Mouse (Mus musculus): ENCODE measurements at regions not wholly inside any gene's neighbourhood (a gene's known extent, or its start where the extent isn't known, plus 50 kb on each side); places are given as distances from the start of the nearest gene placed in this dataset.

DNA sequence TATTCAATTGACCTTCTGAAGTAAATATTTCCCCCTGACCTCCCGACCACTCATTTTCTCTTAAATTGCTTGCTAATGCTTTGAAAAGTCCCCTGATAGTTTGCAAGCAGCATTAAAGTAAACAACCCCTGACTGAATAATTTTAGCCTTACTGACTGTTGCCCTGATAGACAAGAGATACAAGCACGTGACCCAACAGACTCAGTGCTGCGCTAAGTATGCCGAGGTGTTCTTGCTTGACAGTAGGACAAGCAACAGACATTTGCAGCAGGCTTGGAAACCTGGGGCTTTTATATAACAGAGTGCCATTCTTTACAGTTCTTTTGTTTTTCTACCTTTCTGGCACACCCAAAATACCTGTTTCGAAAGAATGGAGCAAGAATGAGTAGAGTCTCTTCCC is 2779.9 kb upstream of the Gm7489 start:
- DNase-seq = no peak

DNA sequence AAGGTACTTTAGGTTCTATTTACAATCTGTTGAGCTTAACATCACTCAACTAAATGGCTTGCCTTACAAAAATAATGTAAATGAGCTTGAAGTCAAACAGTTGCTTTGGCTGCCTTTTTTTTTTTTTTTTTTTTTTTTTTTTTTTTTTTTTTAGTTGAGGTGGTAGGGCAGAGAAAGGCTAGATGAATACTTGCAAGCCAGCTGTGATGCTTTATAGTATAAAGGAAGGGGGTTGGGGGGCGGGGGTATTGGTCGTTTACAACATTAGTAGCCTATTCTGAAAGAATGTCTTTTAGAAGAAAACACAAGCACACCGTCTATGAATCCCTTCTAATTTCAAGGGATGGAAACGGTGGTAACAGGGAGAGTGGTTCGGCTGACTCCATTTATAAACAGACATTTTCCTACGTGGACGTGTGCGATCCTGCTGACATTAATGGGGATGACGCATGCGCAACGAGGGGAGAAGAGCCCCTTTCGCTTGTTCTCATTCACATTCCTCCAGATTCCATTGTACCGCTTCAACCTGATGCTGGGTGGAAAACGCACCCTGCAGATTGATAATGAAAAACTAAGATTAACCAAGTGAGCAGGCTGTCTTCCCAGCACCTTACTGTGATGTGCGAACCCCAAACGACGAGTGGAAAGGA is 2779.2 kb upstream of the Gm7489 start:
- no peak for DNase-seq

DNA sequence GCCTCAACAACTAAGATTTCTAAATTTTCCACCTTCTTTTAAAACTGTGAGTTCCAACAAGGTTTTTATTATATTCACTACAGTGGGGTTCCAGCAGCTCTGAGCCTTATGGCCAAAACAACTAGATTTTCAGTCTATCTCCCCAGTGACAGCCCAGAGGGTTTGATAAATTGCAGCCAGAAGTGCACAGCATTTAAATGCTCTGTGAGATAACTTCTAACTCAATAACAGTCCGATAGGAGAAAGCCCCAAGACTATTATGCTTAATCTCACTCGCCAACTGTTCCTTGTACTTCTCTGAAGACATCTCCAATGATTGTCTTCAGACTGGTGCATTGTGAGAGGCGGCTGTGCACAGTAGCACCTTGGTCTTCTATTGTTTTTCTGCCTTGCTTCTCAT is 2774.5 kb upstream of the Gm7489 start:
- DNase-seq = no peak

DNA sequence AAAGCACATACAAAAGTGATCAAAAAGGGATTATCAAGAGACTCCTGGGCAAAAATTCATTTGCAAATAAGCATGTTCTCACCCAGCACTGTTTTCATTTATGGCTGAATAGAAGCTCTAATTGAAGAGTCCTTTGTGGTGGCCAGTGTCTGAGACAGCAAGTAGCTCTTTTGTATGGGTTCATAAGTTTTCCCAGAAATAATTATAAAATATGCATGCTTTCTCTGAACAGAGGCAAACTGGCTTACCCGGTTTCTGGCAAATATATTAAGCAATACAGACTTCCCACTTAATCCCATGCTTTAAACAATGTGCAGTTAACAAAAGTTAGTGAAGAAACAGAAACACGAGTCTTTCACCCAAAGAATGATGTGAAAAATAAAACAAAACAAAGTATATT is 2758.8 kb upstream of the Gm7489 start:
- DNase-seq = no peak

DNA sequence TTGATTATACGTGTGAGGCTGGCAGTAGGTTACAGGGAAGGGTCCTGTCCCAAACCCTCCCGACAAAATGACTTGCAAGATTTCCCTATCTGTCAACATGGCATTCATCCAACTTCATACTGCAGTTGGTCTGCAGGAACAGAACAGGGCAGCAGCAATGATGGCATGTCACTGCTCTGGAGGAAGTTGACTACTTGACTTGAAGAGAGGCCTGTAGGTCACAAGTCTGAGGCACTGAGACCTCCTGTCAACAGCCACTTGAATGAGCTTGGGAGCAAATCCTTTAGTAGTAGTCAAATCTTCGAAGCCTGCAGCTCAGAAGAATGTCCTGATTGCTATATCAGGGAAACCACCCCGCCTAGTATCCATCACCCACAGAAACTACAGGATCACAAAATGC is 2753.7 kb upstream of the Gm7489 start:
- DNase-seq = no peak

DNA sequence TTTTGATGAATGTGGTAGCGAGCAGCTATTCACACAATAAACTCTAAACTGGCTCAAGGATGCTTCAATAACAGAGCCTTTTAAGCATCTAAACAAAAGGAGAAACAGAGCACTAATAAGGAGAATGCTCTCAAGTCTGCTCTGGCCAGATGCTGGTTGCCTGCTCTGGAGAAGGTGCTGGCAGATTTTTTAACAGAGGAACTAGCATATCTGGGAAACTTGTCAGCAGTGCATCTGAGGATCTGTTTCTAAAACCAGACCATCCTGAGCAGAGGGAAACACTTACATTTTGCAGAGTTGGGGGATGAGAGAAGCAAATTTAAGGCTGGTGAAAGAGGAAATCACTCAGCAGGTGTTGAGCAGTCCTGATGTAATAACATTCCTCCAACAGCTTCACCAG is 2748.6 kb upstream of the Gm7489 start:
- no peak for DNase-seq

DNA sequence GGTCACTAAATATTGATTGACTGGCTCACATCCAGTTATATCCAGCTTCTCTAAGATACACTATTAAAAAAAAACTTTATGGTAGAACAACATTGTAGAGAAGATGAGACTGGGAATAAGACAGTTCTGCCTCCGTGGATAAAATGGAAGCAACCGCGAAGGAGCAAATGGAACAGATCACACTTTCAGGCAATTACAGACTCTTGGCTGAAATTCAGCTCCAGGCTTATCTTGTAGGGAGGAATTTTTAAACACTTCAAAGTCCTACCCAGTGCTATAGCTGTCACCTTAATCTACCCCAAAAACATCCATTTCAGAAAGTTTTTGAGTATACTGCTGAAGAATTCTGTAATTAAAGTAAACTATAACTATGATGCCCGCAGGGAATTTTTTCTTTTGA is 2745.2 kb upstream of the Gm7489 start:
- DNase-seq = no peak

DNA sequence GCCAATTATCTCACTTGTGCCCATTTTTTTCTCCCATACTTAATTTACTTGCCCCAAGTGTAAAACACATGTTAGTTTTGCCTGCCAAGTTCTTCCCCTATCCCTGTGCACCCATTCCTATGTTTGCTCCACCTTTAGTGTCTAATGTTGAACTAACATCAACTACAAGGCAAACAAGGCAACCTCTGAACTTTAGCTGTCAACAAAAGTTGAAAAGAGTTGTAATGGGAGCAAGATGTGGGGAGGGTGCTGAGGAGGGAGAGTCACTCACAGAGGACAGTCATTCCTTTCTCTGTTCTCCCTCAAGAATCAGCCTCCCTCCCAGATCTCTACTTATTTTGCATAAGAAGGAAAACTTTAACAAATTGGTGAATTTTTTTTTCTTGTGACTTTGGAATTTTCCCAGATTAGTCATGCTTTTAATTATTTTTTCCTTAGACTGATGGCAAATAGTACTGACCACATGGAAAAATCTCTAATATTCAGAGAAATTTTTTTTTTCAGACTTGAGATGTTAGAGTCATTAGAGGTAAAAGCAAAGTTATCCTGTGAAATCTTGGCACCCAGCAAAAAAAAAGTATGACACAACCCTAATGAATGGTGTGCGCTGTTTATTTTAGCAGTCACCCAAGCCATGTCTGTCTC is 2710.6 kb upstream of the Gm7489 start:
- no peak for DNase-seq

DNA sequence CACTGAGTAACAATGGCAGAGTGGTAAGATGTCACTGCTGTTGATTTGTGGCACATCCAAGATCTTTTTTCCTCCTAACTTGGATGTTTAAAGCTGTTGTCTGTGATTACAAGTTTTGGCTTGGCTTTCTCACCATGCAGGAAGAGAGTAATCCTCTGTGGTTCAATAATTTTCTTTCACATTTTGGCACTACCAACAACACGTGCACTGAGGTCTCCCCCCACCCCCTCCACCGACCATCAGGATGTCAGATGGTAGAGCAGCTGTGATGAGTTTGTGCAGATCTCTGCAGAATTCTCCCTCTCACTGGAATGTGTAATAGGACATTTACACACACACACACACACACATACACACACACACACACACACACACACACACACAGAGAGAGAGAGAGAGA is 2708.2 kb upstream of the Gm7489 start:
- no peak for DNase-seq

DNA sequence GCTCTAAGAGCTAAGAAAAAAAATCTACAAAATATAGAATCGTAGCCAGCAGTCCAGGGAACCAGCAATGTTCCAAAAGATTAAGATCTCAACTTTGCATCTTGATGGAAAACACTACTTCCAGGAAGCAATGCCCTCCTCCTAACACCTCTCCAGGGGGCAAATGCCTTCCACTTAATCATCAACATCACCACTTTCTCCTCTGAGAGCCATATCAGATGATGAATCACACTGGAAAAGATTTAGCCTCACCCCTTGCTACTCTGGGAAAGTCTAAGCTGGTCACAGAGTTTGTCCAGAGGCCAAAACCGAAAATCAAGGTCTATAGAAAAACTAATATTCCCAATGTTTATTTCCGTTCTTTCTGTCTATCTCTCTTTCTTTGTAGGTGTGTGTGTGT is 2695.6 kb upstream of the Gm7489 start:
- no peak for DNase-seq

DNA sequence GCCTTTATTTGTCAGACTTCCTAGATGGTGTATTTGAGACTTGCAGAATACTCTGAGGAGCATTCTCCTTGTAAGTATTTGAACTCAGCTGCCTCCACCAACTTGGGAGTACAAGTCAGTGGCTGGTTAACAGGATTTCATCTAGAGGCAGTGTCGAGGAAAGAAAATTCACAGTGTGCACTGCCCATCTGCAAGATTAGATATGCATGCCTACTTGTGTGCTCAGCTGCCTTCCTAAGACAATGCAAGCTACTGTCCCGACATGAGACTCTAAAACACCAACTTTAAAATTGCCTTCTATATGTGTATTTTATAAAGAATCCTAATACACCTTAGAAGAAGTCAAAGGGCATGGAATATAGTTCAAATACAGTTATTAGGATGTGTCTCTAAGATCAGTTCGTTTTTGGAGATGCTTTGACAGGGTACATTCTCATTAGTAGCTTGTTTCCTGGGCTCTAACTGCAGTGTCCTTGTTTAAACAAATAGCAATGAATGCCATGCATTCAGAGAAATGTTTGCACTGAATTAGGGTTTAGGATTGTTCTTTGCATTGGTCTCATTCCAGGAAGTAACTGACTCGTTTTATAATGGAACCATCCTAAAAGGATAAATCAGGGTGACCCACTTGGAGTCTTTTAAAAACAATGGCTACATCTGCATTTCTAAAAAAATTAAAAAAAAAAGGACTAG is 2687.1 kb upstream of the Gm7489 start:
- DNase-seq = no peak

DNA sequence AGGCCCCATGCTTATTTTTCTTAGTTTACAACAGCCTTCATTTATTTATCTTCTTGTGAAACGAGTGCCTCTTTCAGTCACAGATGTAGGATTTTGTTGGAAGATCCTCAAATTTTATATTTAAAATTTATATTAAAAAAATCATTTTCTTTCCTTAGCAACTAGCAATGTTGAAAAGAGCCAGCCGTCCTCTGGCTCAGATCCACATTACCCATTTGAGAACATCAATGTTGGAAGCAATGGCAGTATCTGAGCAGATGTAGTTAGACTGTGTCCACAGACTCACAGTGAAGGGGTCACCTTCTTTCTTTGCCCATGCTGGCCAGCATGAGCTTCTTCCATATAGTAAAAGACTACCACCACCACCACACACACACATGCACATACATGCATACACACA is 2681.4 kb upstream of the Gm7489 start:
- DNase-seq = no peak

DNA sequence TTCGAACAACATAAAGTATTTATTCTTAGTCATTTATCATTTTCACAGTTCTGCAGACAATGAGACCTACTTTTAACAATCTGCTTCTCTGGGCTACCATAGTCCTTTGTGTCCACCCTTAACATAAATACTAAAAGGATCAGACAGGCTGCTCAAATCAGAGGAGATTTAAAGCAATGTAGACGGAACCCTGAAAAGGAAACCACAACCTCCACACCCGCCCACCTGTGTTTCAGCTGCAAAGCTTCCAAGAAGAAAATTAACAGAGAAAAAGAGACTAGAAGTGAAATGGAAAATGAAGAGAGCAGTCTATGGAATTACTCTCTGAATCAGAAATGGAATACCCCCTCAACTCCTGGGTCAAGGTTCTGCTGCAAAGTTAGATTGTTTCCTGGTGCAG is 2678.7 kb upstream of the Gm7489 start:
- DNase-seq = no peak

DNA sequence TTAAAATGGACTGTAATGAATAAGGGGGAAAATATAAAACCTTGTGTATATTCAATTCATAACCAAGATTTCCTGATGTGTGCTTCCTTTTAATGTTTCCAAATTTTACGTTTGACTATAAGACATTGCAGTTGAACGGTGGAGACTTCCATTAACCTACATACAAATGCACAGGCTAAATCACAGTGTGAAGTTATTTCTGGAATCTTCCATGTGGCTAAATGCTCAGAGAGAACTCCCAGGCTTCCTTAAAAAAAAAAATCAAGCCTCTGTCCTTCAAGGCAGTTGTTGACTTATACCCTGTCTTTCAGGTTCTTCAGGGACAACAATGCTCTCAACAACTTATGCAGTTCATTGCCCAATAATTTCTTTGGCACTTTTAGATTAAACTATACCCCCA is 2677.9 kb upstream of the Gm7489 start:
- no peak for DNase-seq

DNA sequence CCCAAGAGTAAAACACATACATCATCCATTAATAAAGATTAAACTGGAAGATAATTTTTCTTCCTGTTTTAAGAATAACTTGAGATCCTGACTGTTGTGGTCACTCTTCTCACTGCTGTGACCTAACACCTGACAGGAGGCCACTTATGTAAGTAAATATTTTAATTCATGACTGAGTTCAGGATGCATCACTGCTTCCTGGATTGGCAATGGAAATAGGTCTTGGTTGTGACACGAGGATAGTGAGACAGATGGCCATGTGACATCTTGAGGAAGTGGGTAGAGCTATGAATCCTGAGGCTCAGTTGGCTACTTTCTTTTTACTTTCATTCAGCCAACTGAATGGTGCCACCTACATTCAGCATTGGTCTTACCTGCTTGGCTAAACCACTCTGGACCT is 2649.8 kb upstream of the Gm7489 start:
- DNase-seq = no peak

DNA sequence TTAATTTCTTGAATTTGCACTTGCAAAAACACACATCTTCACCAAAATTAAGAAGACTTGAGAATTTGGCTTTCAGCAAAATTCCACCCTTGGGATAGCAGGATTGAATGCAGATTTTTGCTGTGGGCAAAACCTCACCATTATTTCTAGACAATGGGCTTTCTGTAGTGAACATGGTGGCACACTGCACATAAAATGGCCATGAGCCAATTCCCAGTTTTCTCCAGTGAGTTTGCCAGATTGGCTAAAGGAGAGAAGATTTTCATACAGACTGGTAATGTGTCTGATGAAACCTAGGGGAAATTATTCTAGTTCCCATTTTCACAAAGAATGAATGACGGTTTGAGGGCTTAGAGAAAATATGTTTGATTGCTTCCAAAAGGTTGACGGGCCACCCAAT is 2640.1 kb upstream of the Gm7489 start:
- no peak for DNase-seq

DNA sequence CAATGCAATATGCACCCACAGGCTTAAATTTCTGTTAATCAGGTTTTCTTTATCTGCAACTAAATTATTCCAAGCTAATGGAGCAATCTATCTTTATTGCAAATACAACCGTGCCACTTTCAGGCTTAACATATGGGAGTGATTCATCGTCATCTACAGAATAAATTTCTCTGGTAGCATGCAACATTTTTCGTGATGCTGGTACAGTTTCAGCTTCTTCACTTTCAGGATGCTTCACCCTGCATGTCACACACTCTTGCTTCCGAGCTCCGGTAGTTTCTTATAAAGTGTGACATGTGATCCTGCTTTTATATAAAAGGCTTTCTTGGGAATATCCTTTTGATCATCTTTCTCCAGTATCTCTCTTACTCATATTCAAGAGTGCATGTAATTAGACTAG is 2637.4 kb upstream of the Gm7489 start:
- DNase-seq = no peak

DNA sequence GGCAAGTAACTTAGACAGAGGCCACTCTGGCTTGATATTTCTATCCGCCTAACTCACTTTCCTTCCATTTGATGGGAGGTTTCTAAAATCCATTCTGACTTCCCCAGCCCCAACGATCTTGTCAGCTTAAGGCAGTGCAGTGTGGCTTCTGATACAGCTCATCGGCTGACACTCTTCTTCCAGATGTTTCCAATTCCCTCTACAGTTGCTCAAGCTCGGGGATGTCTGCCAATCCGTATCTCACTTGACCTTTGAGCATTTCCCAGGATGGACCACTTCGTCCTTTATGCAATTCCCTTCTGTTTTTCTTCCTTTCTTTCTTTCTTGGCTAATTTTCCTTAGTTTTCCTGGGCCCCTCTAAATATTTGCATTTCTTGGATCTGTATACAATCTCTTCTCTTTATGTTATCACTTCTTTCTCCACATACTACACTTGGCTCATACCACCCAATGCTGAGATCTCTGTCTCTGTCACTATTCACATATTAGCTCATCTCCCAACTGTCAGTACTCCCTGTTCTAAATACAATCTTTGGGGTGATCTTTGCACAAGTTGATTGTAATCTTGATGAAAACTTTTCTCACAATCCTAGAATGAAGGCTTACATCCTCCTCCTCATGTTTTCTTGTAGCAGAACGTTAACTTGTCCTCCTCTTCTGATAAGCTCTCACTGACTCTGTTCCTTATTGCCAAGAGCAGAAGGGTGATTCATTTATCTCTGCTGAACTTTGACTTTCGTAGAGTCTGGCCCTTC is 2636.5 kb upstream of the Gm7489 start:
- DNase-seq = no peak

DNA sequence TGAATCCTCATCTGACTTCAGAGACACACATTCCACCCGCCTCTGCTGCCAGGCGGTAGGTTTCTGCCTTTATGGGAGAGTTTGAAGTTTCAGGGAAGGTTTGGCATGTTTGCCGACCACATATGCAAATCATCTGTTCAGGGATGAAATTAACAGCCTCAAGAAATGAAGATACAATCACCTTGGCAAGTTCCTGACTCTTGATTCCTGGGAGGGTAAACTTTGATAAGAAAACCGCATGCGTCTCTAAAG is 2636.0 kb upstream of the Gm7489 start:
- DNase-seq = no peak

DNA sequence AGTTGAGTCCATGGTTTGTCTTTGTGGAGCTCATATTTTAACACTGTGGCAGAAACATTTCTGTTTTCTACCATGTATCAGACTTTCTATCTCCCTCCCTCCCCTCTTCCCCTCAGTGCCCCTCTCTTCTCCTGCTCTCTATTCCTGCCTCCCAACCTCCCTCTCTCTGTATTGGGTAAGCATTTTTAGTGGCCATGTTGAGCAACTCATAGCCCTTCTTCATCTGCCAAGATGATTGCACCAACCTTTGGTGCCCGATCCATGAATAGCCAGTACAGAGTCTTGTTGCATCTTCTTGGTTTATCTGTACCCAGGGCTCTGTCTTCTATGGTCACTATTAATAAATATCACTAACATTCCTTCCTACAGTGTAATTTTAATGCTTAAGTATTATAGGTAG is 2630.6 kb upstream of the Gm7489 start:
- no peak for DNase-seq

DNA sequence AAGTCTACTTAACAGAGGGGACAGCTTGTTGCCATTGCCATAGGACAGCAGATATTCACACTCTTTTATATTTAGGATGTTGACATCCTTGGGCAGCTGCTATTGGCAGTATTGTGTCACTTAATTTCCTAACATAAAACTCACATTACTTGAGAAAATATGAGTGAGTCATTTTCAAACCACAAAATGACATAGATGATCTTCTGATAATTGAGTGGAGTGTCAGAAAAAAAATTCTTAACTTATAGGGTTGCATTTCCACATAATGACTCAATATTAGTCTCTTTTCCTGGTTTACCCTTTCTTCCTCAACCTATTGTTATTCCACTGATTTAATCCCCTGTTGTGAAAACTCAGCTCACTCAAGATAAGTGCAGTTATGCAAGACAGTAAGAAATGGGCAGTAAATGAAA is 2629.5 kb upstream of the Gm7489 start:
- no peak for DNase-seq

DNA sequence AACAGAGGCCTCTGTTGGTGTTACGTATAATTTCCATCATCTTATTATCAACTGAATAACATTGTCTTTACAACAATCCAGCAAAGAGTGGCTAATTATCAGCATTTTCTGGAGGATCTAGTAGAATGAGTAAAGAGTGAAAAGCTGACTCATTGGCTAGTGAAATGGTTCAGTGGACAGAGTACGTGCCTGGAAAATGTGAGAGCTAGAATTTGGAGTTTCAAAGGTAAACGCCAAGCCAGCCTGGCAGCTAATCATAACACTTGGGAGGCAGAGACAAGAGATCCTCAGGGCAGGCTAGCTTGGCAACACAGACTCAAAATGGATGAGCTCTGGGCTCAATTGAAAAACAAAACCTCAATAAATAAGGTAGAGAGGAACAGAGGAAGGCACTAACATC is 2628.0 kb upstream of the Gm7489 start:
- no peak for DNase-seq

DNA sequence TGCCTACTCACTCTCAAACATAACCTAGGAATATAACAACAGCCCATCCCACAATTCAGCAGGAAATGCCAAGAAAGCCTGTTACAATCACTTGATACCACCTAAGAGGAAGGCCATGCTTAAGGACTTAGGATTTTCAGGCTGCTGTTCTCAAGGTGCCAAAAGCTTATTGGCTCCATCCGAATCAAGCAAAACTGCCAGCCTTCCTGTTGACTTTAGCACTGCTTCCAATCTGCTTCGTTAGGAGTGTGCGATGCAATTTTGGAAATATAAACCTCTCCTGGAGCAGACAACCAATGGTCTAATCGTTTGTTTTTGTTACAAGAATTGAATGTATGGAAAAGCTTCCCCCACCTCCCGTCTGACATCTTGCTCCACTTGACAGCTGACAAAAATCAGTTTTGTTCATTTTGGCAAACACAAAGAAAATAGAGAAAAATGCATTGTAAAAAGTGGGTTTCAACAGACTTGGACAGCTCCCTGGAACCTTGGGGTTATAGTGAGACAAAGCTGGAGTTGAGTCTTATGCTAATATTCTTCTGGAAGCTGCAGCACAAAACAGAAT is 2620.0 kb upstream of the Gm7489 start:
- DNase-seq = no peak

DNA sequence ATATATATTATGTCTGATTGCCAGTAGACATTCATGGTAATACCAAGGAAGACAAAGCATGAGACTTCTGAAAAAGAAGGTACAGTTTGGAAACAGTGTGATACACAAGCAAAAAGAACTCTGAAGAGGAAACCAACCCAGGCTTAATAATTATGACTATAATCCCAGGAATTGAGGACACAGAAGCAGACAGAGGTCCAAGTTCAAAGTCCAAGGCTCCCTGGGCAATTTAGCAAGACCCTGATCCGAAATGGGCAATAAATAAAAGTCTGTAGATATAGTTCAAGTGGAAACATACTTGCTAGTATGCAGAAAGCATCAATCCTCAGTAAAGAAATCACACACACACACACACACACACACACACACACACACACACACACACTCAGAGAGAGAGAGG is 2618.7 kb upstream of the Gm7489 start:
- DNase-seq = no peak
